Mouse (Mus musculus) adrenal gland, adult 18-20 months (tissue): Measurements from ENCODE around the gene Sv2b. TPM values are rescaled to one million over a fixed set of nuclear protein-coding genes. Genes with fewer than 3 reads are reported as not detected.

ENCODE experiments used
- DNase-seq, 2 experiments: peaks; one replicate each; pipeline ENCODE4 v3.0.0; 2021 to 2022; ENCODE audit warnings: low spot score in 2 of 2
- total RNA-seq, 2 experiments: library from RNA; stranded (reverse); gene quantifications; 1 replicate in 1 of 2; 2 replicates in 1 of 2; pipeline ENCODE4 v1.2.3; 2021

Sv2b gene
- total RNA-seq, 2 experiments from 2014 or later: 0.07 to 0.10 TPM

GRCm38 (mm10) chr7:75107441-75107840 lies 201.6 kb downstream of the Sv2b start:
- DNase-seq: peak; percentile 17 to 36

DNA sequence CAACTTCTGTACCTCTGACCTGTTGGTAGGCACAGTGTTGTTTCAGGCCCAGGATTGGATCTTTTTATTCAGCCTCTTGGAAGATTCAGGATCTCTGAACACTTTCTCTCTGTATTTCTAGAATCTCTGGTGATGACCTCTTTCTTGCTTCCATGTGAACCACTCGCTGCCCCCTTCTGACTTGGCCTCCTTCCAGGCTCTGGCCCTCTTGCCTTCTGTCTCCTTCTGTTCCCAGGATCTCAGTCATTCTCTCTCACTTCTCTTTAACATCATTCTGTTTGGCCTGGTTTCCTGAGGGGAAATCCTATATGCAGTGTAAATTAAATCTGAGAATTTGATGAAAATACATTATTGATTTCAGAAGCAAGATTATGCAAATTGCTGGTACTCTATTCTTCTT lies 205.2 kb downstream of the Sv2b start:
- no peak for DNase-seq

DNA sequence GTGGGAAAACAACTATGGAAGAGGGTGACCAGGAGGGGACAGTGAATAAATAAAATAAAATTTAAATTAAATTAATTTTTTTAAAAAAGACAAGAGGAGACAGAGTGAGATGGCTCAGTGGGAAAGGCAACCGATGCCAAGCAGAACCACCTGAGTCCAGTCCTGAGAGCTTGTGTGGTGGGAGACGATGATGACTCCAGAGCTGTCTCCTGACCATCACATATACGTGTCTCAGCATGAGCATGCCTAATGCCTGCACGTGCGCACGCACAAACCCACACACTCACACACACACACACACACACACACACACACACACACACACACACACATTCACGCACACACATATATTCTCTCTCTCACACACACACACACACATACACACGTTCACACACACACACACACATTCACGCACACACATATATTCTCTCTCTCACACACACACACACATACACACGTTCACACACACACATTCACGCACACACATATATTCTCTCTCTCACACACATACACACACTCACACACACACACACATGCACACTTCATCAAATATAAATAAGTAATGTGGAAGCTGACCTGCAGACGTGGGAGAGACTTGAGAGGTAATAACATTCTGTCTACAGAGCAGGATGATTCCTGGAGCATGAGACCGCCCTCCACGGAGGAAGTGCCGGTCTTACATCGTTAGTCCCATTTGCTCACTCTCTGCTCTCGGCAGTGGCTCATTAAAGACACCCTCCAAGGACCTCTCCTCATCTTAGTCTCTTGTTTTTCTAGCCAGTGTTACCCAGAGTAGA lies 206.3 kb downstream of the Sv2b start:
- no peak for DNase-seq

DNA sequence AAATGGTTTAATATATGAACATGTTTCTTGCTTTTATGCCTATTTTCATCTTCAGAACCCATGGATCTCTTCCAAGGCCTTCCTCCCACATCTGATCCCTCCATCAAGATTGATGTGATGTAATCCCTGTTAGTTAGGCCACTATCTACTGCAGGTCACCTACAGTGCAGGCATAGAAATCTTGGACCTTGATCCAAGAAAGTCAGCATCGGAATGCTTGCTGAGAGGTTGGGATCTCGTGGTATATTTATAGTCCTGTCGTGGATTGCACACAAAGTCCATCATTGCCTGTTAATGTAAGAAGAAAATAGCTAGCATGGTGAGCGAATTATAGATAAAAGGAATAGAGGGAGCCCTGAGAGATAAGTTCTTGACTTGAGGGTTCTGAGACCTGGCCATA lies 223.6 kb downstream of the Sv2b start:
- no peak for DNase-seq

- DNase-seq: no peak
Observed at GRCm38 (mm10) chr7:75080163-75080562, 228.9 kb downstream of the Sv2b start.

- DNase-seq: no peak
Observed at GRCm38 (mm10) chr7:75077560-75078208, 231.4 kb downstream of the Sv2b start.

Other genes starting within 250 kb of the Sv2b start
- gene Akap13, start 146.3 kb upstream of the Sv2b start, total RNA-seq: 10 to 100 TPM; 72.4 to 79.4 TPM